Mouse (Mus musculus) bone marrow macrophage, adult 2 months (primary cell): ENCODE measurements around the gene Pmepa1. TPM values are rescaled to one million over a fixed set of nuclear protein-coding genes. Genes with fewer than 3 reads are reported as not detected.

Experiments
- H3K27ac ChIP-seq: 2 replicates; pipeline ENCODE4 v1.5.1; 2012; ENCODE audit warnings: low read depth, low read length; ENCODE audit not compliant: insufficient read depth
- H3K4me1 ChIP-seq: 2 replicates; pipeline ENCODE4 v1.6.1; 2012; ENCODE audit warnings: low read length; ENCODE audit not compliant: control insufficient read depth, insufficient read depth
- H3K4me3 ChIP-seq: 2 replicates; pipeline ENCODE4 v1.5.1; 2012; ENCODE audit warnings: mild to moderate bottlenecking, low read length, moderate library complexity; ENCODE audit not compliant: insufficient read depth
- CTCF ChIP-seq: IDR thresholded peaks from 2 replicates; pipeline ENCODE4 v1.5.1; 2012; ENCODE audit warnings: low read depth, mild to moderate bottlenecking, low read length, moderate library complexity
- POLR2A ChIP-seq: IDR thresholded peaks from 2 replicates; pipeline ENCODE4 v1.6.1; 2012; ENCODE audit warnings: mild to moderate bottlenecking, low read depth, low read length, borderline replicate concordance
- polyA plus RNA-seq: library from polyadenylated mRNA; stranded (reverse); fragments of >200 nt; gene quantifications from 2 replicates; pipeline ENCODE4 v1.2.4, GENCODE M21; 2012; ENCODE audit not compliant: missing spikeins, insufficient read depth, insufficient read length

Gene Pmepa1
- polyA plus RNA-seq, 1 experiment = 1.5 TPM

DNA sequence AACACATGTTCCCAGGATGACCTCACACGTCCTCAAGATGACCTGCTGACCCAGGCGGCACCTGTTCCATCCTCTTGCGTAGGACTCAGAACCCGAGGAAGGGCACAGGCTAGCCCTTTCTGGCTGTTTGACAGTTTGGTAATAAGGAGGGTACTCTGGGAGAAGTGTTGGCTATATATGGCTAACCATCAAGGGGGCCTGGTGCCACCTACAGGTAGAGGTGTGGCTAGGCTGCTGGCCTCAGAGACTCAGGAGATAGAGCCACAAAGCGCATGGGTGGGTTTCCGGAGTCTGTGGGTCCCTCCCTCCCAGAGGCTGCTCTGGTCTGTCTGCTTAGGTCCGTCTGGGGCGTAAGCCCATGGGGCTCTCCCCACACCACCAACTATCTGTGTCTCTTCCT, 29.6 kb downstream of the Pmepa1 start:
- H3K4me3 ChIP-seq = no peak overlapping the region
- TF ChIP-seq POLR2A (no peak), CTCF (no peak)
- no peaks in the 10 kb centered on the region for H3K4me1 ChIP-seq
- H3K27ac ChIP-seq = no peak overlapping the region

DNA sequence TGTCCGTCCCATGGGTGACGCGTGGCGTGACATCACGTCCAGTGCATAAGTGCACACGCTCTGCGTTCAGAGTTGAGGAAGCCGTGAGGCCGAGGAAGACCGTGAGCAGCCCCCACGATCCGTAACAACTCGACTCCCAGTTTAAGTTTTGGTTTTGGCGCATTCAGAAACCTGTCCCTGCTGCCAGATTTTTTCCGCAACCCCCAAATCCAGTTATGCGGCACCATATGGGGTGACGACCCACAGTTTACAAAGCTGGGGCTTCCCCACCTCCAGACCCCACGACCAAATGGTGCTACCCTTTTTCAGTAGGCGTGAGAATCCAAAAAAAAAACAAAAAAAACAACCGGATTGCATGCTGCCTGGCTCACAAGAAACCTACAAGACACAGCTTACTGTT, 31.1 kb downstream of the Pmepa1 start:
- H3K4me3 ChIP-seq = no peak overlapping the region
- H3K27ac ChIP-seq = no peak overlapping the region
- no peak for TF ChIP-seq CTCF
- TF ChIP-seq POLR2A = no peak
- H3K4me1 ChIP-seq = no peaks in the 10 kb centered on the region

DNA sequence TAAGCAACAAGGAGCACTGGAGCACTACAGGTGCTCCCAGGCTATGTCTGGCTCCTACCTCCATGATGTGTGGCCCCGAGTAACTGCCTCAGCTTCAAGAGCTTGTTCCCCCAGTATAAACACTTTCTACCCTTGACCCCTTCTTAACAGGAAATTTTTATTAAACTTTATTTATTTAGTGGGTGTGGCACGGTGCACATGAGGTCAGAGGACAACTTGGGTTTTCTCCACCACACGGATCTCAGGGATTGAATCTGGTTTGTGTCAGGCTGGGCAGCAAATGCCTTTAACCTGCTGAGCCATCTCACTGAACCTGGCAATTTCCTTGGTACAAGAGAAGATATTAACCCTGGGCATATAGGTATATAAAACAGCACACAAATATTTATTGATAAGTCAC, 32.2 kb downstream of the Pmepa1 start:
- Histone ChIP-seq H3K27ac (no peak overlapping the region), H3K4me3 (no peak overlapping the region), H3K4me1 (no peaks in the 10 kb centered on the region)
- TF ChIP-seq CTCF (no peak), POLR2A (no peak)

GRCm38 (mm10) chr2:173243616-173244015, 32.7 kb downstream of the Pmepa1 start:
- H3K4me1 ChIP-seq = no peaks in the 10 kb centered on the region
- no peak overlapping the region for H3K27ac ChIP-seq
- no peak for TF ChIP-seq CTCF
- TF ChIP-seq POLR2A = no peak
- no peak overlapping the region for H3K4me3 ChIP-seq

DNA sequence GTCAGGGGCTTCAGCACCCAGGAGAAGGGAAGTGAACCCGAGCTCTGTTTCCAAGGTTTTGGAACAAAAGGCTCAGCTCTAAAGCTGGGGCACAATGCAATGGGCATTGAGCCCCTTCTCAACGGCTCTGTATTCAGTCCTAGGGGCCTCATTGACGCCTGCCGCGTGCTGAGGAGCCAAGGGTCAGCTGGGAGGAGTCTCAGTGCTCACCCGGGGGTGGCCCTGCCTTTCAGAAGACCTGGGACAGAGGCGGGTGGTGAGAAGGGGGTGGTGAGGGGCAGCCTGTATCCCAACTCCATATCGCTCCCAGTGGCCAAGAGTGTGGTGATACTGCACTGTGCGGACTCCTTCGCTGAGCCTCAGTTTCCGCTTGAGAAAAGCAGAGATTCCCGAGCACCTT, 33.5 kb downstream of the Pmepa1 start:
- TF ChIP-seq CTCF = no peak
- TF ChIP-seq POLR2A = no peak
- no peak overlapping the region for H3K27ac ChIP-seq
- no peaks in the 10 kb centered on the region for H3K4me1 ChIP-seq
- H3K4me3 ChIP-seq = no peak overlapping the region

DNA sequence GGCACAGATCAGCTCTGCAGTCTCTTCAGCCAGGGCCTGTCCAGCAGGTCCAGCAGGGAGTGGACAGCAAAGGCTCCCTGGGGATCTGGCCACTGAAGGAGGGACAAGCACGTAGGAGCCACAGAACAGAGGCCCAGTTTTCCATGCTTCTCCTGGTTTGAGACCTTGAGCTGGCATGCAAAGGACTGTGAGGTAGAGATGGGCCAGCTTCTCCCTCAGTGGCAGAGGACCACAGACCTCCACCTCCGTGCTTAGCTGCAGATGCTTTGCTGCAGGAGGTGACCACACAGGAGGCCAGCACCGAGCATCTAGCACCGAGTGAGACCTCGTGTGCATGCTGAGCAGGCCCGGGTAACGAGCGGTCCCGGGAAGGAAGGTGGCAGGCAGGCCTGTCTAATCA, 35.6 kb downstream of the Pmepa1 start:
- H3K4me3 ChIP-seq = no peak overlapping the region
- H3K27ac ChIP-seq = no peak overlapping the region
- TF ChIP-seq POLR2A = no peak
- TF ChIP-seq CTCF = no peak
- no peaks in the 10 kb centered on the region for H3K4me1 ChIP-seq

- Histone ChIP-seq H3K4me3 (no peak overlapping the region), H3K27ac (no peak overlapping the region), H3K4me1 (no peaks in the 10 kb centered on the region)
- no peak for TF ChIP-seq POLR2A
These were observed 37.8 kb downstream of the Pmepa1 start for GRCm38 (mm10) chr2:173238522-173238921.

DNA sequence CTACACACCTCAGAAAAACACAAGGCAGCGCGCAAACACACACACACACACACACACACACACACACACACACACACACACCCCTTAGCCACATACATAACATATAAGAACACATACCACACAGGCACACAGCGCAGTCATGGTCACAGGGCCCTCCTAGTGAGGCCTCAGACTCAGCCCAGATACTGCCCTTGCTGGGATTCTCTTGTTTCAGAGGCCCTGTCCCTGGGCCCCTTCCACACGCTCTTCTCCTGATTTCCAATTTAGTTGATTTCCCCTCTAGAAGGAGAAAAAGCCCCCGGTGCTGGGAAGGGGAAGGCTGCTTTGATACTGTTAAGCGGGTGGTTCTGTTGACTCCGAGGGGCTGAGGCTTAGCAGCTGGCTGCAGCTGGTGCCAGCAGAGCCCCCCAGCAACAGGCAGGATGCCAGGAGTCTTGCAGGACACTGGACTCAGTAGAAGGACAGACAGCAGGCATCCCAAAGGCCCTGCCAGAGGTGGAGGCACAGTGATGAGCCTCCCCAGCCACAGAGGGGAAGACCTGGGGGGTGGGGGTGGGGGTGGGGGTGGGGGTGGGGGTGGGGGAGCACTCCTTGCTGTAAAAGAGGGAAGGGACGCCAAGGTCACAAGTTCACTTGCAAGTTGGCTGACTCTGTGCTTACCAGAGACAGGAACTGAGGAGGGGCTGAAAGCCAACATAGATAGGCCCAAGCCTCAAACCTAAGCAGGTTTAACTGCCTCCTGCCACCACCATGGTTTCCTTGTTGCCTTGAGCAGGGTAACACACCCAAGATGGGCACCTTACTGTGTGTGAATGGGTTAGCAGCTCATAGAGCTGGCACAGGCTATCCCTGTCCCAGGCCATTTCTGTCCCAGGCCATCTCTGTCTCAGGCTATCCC, 40.6 kb downstream of the Pmepa1 start:
- H3K4me1 ChIP-seq = no peaks in the 10 kb centered on the region
- TF ChIP-seq POLR2A (no peak), CTCF (no peak)

DNA sequence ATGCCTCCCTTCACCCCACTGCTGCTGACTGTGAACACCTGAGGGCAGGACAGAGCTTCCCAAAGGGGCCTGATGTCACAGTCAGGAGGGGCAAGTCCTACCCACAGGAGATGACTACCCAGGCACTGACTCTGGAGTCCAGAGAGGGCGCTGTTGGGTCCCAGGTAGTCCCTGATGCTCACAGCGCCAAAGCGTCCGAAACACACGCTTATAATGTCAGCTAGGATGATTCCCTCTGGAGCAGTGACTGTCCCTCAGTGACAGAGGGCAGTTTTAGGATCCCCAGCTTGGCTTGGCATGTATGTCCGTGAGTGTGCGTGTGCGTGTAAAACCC, 43.6 kb downstream of the Pmepa1 start:
- Histone ChIP-seq H3K4me3 (no peak overlapping the region), H3K4me1 (no peaks in the 10 kb centered on the region), H3K27ac (no peak overlapping the region)
- TF ChIP-seq CTCF = no peak
- no peak for TF ChIP-seq POLR2A

More for the DNA sequence above, 40.6 kb downstream of the Pmepa1 start:
- Histone ChIP-seq H3K4me3 (no peak overlapping the region), H3K27ac (no peak overlapping the region)

GRCm38 (mm10) chr2:173232065-173232765, 44.1 kb downstream of the Pmepa1 start:
- no peak overlapping the region for H3K27ac ChIP-seq
- no peak overlapping the region for H3K4me3 ChIP-seq
- H3K4me1 ChIP-seq = no peaks in the 10 kb centered on the region
- TF ChIP-seq POLR2A (no peak), CTCF (no peak)
